Mouse (Mus musculus) hindbrain, postnatal 0 days (tissue): ENCODE measurements around the gene Ntrk3. TPM values are rescaled to one million over a fixed set of nuclear protein-coding genes. Genes with fewer than 3 reads are reported as not detected.

Source experiments
- ATAC-seq: fragments of 200-750 bp; cut with Nextera tagmentation; 2 replicates; pipeline ENCODE4 v1.8.0; 2017; ENCODE audit warnings: mild to moderate bottlenecking, moderate TSS enrichment, moderate library complexity
- DNase-seq: peaks from one replicate; pipeline ENCODE4 v3.0.0-alpha.2; 2015; ENCODE audit warnings: low spot score
- H3K27ac ChIP-seq: fragments of 300-500 bp; sonication (generic); 2 replicates; pipeline ENCODE4 v1.5.1; 2014; ENCODE audit warnings: mild to moderate bottlenecking
- H3K27me3 ChIP-seq: fragments of 300-500 bp; sonication (generic); 2 replicates; pipeline ENCODE4 v1.6.1; 2014; ENCODE audit warnings: low read length, mixed read lengths; ENCODE audit not compliant: insufficient read depth
- H3K36me3 ChIP-seq: fragments of 300-500 bp; sonication (generic); 2 replicates; pipeline ENCODE4 v1.6.1; 2014; ENCODE audit warnings: low read length, mixed read lengths; ENCODE audit not compliant: insufficient read depth
- H3K4me1 ChIP-seq: fragments of 300-500 bp; sonication (generic); 2 replicates; pipeline ENCODE4 v1.6.1; 2014; ENCODE audit warnings: antibody characterized with exemption, low read length, mixed read lengths; ENCODE audit not compliant: insufficient read depth
- H3K4me2 ChIP-seq: fragments of 300-500 bp; sonication (generic); 2 replicates; pipeline ENCODE4 v1.6.1; 2014; ENCODE audit warnings: low read depth, mild to moderate bottlenecking, low read length, moderate library complexity, mixed read lengths
- H3K4me3 ChIP-seq: fragments of 300-500 bp; sonication (generic); 2 replicates; pipeline ENCODE4 v1.5.1; 2014; ENCODE audit warnings: low read length
- H3K9ac ChIP-seq: fragments of 300-500 bp; sonication (generic); replicated peaks from 2 replicates; pipeline ENCODE4 v1.6.1; 2014; ENCODE audit warnings: mild to moderate bottlenecking, low read length, moderate library complexity, mixed read lengths
- H3K9me3 ChIP-seq: fragments of 300-500 bp; sonication (generic); 2 replicates; pipeline ENCODE4 v1.6.1; 2016; ENCODE audit warnings: low read length, mixed read lengths
- CTCF ChIP-seq: IDR thresholded peaks from 2 replicates; pipeline ENCODE4 v1.5.1; 2016; ENCODE audit warnings: antibody characterized with exemption, control low read depth, low read depth
- WGBS: fragments of 180-500 bp; shearing (Covaris S2); extraction: QIAGEN DNeasy Blood & Tissue Kit; methylation state at CpG from one replicate; pipeline ENCODE4 v1.1.7; 2014; 5-methylcytosine and 5-hydroxymethylcytosine counted together
- polyA plus RNA-seq: library from polyadenylated mRNA; unstranded; fragments of >200 nt; fragmentation: Nextera tagmentation; extraction: Ambion mirVana; gene quantifications from 2 replicates; pipeline ENCODE4 v1.2.1, GENCODE M21; 2015
- total RNA-seq: library from RNA; depleted of rRNA; stranded (reverse); fragments of >200 nt; gene quantifications from 2 replicates; pipeline ENCODE4 v1.2.3, GENCODE M21; 2014

The Ntrk3 gene
- total and polyA plus RNA-seq, 2 experiments from 2014 or later, result 23.5 to 90.8 TPM

DNA sequence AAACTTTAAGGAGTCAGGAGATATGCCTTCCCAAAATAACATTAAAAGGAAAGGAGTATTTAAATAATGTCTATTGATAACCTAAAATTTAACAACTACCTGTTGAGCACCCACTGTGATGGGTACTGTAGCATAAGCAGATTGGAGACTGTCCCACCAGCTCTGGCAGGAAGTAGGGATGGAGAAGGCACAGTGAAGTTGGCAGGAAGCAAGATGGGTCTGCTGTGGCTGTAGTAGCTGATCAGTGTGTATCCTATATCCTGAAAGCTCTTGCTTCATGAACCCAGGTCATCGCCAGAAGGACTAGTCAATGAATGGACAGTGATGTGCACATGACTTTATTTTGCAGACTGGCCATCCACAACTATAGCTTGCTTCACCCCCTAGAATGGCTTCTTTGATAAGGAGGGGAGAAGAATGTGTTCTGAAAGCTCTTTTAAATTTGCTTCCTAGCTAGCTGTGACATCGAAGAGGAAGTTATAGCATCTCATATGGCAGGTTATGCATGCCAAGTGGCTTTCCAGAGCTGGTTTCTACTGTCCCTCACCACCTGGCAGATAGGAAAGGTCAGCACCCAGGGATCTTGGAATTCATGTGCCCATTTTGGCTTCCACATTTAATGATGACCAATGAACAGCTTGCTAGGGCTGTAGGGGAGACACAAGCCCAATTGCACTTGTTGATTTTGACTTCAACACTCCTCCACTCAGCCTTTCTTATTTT, 451.1 kb downstream of the Ntrk3 start:
- no peak overlapping the region for H3K4me2 ChIP-seq
- H3K36me3 ChIP-seq, result no peaks in the 10 kb centered on the region
- no peak overlapping the region for H3K27ac ChIP-seq
- WGBS, result 85% methylated on average over 2 of the region's 2 CpGs
- DNase-seq (no peak), ATAC-seq (no peak)
- TF ChIP-seq CTCF, result no peak
- no peak overlapping the region for H3K9ac ChIP-seq
- H3K9me3 ChIP-seq, result no peaks in the 10 kb centered on the region
- no peaks in the 10 kb centered on the region for H3K4me1 ChIP-seq
- no peaks in the 10 kb centered on the region for H3K27me3 ChIP-seq
- no peak overlapping the region for H3K4me3 ChIP-seq

DNA sequence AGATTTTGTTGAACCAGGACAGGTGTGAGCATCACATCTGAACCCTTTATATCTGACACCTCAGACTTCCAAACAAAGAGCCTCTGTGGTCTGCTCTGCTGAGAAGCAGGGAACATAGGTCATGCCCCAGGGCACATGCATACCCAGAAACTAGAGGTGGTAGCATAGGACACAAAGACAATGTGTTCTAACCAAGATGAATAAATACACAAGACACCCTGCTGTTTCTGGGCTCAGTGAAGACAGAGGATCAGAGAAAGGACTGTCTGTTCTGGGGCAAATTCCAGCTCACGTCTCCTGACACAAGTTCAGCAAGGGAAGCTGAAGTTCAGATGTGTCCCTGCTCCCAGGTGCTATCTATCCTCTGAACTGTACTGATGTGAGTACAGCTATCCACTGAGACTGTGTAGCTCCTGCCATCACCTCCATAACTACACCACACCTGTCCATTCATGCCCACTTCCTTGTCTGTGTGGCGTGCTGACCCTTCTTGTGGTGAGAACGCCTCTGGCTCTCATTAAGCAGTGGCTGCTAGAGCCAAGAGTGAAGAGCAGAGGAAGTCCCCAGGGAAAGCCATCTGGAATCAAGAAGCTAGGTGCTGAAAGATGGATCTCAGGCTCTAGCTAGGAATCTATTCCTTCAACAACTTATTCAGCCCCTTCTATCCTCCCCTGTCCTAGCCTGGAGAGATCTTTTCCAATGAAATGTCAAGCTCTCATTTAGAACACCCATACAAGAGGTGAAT, 468.1 kb downstream of the Ntrk3 start:
- Histone ChIP-seq H3K4me2 (no peak overlapping the region), H3K9me3 (no peaks in the 10 kb centered on the region), H3K27me3 (no peaks in the 10 kb centered on the region), H3K4me3 (no peak overlapping the region), H3K9ac (no peak overlapping the region), H3K4me1 (0 out of 2 replicates have a peak, but pooled peaks cover 4% of the 10 kb centered on the region), H3K27ac (no peak overlapping the region), H3K36me3 (no peaks in the 10 kb centered on the region)
- TF ChIP-seq CTCF, result no peak
- DNase-seq (peak; percentile 18), ATAC-seq (peak; percentile 32; the same call in 1 of the 2 replicates)
- 56% methylated on average over 3 of the region's 3 CpGs for WGBS

DNA sequence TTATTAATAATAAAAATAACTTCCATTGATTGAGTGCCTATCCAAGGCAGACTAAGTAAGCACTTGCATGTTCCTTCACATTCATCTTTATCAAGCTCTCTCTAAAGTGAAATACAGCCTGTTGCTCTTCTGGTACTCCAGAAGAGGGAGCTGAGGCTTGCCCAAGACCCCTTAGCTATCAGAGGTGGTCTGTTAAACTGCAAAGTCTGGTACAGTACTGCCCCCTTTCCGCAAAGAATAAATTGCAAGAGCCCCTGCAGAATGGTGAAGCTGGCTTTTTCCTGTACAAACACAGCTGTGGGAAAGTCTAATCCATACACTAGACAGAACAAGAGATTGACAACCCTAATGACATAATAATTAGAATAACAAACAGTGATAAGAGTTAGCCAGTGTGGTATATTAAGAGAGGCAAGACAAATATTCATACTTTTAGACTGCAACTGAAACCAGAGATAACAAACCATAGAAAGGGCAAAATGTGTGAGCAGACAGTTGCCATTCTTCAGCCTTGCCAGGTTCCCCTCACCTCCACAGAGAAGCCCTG, 470.3 kb downstream of the Ntrk3 start:
- DNase-seq (peak; percentile 86), ATAC-seq (peak; percentile 77)
- 9% methylated on average over 1 of the region's 1 CpGs for WGBS
- Histone ChIP-seq H3K4me2 (no peak overlapping the region), H3K4me1 (0 out of 2 replicates have a peak, but pooled peaks cover 4% of the 10 kb centered on the region), H3K9me3 (no peaks in the 10 kb centered on the region), H3K27me3 (no peaks in the 10 kb centered on the region), H3K4me3 (no peak overlapping the region), H3K27ac (no peak overlapping the region), H3K36me3 (no peaks in the 10 kb centered on the region), H3K9ac (no peak overlapping the region)
- TF ChIP-seq CTCF, result peak; percentile 85

DNA sequence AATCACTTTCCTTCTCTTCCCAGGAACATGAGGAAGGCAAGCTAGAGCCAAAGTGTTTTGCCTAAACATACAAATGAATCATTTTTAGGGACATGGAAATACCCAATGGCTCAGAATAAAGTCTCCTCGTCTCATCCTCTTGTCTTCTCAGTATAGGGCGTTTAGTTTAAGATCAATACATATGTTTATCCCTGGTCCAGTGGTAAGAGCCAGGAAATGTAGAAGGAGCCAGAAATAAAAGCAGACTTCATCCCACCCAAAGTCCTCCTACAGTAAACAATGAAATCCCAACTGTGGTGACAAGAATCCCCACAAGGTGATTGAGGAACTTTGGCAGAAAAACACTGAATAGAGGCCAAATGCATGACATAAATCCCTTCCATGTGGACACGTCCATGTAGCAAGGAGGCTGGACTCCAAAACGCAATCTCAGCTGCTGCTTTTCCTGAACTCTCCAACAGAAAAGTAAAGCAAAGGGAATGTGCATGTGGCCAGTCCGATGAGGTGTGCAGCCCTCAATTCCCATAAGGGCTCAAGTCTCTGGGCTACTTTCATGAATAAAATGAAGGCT, 473.3 kb downstream of the Ntrk3 start:
- H3K9ac ChIP-seq, result no peak overlapping the region
- H3K4me2 ChIP-seq, result no peak overlapping the region
- no peaks in the 10 kb centered on the region for H3K36me3 ChIP-seq
- WGBS, result 46% methylated on average over 5 of the region's 5 CpGs
- no peak for TF ChIP-seq CTCF
- DNase-seq (peak; percentile 32), ATAC-seq (no peak)
- H3K27me3 ChIP-seq, result no peaks in the 10 kb centered on the region
- H3K4me3 ChIP-seq, result no peak overlapping the region
- no peak overlapping the region for H3K27ac ChIP-seq
- H3K4me1 ChIP-seq, result 0 out of 2 replicates have a peak, but pooled peaks cover 4% of the 10 kb centered on the region
- no peaks in the 10 kb centered on the region for H3K9me3 ChIP-seq

DNA sequence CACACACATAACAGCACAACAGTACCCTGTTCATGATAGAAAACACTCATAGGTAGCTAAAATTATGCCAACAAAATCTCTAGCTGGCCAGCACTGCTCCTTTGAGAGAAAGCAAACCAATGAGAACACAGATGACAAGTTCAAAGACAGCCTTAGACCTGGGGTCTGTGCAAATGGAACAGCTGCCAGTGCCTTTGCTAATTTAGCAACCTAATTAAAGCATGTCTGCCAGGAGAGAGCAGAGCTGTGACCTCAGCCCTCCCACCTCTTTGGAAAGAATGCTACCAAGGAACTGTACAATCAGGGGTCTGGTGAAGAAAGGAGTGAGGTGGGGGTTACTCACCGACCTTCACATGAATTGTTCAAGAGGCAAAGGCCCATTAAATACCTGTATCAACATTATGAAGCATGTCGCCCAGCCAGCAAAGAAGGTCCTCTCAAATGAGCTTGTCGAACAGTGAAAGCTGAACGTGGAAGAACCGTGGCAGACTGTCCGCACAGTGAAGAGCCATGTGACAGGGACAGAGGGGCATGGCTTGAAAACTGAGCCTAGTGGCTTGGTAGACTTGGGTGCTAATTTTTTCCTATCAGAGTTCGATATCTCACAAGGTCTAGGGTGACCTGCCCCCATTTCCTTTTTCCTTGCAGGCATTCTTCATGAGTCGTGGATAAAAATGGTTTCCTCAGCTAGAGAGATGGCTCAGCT, 476.2 kb downstream of the Ntrk3 start:
- H3K27ac ChIP-seq, result no peak overlapping the region
- 73% methylated on average over 8 of the region's 8 CpGs for WGBS
- ATAC-seq (no peak), DNase-seq (no peak)
- no peak overlapping the region for H3K9ac ChIP-seq
- H3K36me3 ChIP-seq, result no peaks in the 10 kb centered on the region
- TF ChIP-seq CTCF, result no peak
- no peaks in the 10 kb centered on the region for H3K4me1 ChIP-seq
- H3K4me3 ChIP-seq, result no peak overlapping the region
- H3K9me3 ChIP-seq, result no peaks in the 10 kb centered on the region
- no peak overlapping the region for H3K4me2 ChIP-seq
- H3K27me3 ChIP-seq, result no peaks in the 10 kb centered on the region

DNA sequence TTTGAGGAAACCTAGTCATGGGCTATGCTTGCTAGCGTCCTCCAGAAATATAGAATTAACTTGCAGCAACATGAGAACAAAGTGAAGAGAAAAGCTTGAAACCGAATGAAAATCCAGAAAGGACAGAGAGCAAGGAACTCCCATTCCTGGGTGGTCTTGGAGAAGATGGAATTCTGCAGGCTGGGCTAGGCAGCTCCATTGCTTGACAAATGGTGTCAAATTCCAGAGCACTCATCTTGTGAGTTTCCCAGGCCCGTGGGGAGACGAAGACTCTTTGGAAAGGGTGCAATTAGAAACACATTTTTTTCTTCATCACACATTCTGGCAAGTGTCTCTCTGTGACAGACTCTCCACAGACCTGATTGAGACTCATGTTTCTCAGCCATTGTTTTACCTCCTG, 479.7 kb downstream of the Ntrk3 start:
- no peaks in the 10 kb centered on the region for H3K27me3 ChIP-seq
- TF ChIP-seq CTCF, result no peak
- no peaks in the 10 kb centered on the region for H3K4me1 ChIP-seq
- H3K4me3 ChIP-seq, result no peak overlapping the region
- DNase-seq, result no peak
- H3K36me3 ChIP-seq, result no peaks in the 10 kb centered on the region
- no peaks in the 10 kb centered on the region for H3K9me3 ChIP-seq
- ATAC-seq, result no peak
- WGBS, result 38% methylated on average over 4 of the region's 4 CpGs
- H3K27ac ChIP-seq, result no peak overlapping the region
- no peak overlapping the region for H3K4me2 ChIP-seq
- no peak overlapping the region for H3K9ac ChIP-seq
